Mouse (Mus musculus) kidney, postnatal 0 days (tissue): ENCODE results near the gene Fbxl16. TPM values are rescaled to one million over a fixed set of nuclear protein-coding genes. Genes with fewer than 3 reads are reported as not detected.
A peak's percentile ranks its signal among the peaks of the same experiment; 100 is the strongest.

Experiments
- ATAC-seq: fragments of 200-750 bp; cut with Nextera tagmentation; replicated peaks from 2 replicates; pipeline ENCODE4 v1.8.0; 2017; ENCODE audit warnings: low read depth, moderate number of reproducible peaks, moderate TSS enrichment, moderate library complexity; ENCODE audit not compliant: low FRiP score
- DNase-seq: peaks from one replicate; pipeline ENCODE4 v3.0.0-alpha.2; 2016; ENCODE audit warnings: low spot score
- H3K27ac ChIP-seq: fragments of 300-500 bp; sonication (generic); 2 replicates; pipeline ENCODE4 v1.5.1; 2014; ENCODE audit warnings: mild to moderate bottlenecking
- H3K27me3 ChIP-seq: fragments of 300-500 bp; sonication (generic); 2 replicates; pipeline ENCODE4 v1.6.1; 2014; ENCODE audit warnings: low read length, mixed read lengths; ENCODE audit not compliant: insufficient read depth
- H3K36me3 ChIP-seq: fragments of 300-500 bp; sonication (generic); 2 replicates; pipeline ENCODE4 v1.6.1; 2014; ENCODE audit warnings: low read length, mixed read lengths; ENCODE audit not compliant: insufficient read depth
- H3K4me1 ChIP-seq: fragments of 300-500 bp; sonication (generic); replicated peaks from 2 replicates; pipeline ENCODE4 v1.6.1; 2014; ENCODE audit warnings: antibody characterized with exemption, low read length, mixed read lengths; ENCODE audit not compliant: insufficient read depth
- H3K4me2 ChIP-seq: fragments of 300-500 bp; sonication (generic); 2 replicates; pipeline ENCODE4 v1.6.1; 2014; ENCODE audit warnings: mild to moderate bottlenecking, low read length, moderate library complexity, mixed read lengths
- H3K4me3 ChIP-seq: fragments of 300-500 bp; sonication (generic); replicated peaks from 2 replicates; pipeline ENCODE4 v1.5.1; 2014; ENCODE audit warnings: low read depth, low read length
- H3K9ac ChIP-seq: fragments of 300-500 bp; sonication (generic); 2 replicates; pipeline ENCODE4 v1.6.1; 2014; ENCODE audit warnings: low read depth, low read length
- H3K9me3 ChIP-seq: fragments of 300-500 bp; sonication (generic); replicated peaks from 2 replicates; pipeline ENCODE4 v1.6.1; 2016; ENCODE audit warnings: low read length, inconsistent platforms, mixed read lengths
- CTCF ChIP-seq: IDR thresholded peaks from 2 replicates; pipeline ENCODE4 v1.5.1; 2016; ENCODE audit warnings: antibody characterized with exemption, low read depth, mild to moderate bottlenecking, moderate library complexity
- WGBS: fragments of 180-500 bp; shearing (Covaris S2); extraction: QIAGEN DNeasy Blood & Tissue Kit; methylation state at CpG from one replicate; pipeline ENCODE4 v1.1.7; 2014; 5-methylcytosine and 5-hydroxymethylcytosine counted together
- polyA plus RNA-seq: library from polyadenylated mRNA; unstranded; fragments of >200 nt; fragmentation: Nextera tagmentation; extraction: Ambion mirVana; gene quantifications from 2 replicates; pipeline ENCODE4 v1.2.1, GENCODE M21; 2015

Gene Fbxl16
- polyA plus RNA-seq, 1 experiment from 2014 or later = 0.34 TPM

- Histone ChIP-seq H3K36me3 (no peaks in the 10 kb centered on the region), H3K4me2 (no peak overlapping the region), H3K9me3 (no peaks in the 10 kb centered on the region), H3K4me1 (peaks cover 37% of the 10 kb centered on the region), H3K27me3 (no peaks in the 10 kb centered on the region), H3K4me3 (no peak overlapping the region), H3K27ac (no peak overlapping the region), H3K9ac (no peak overlapping the region)
- 83% methylated on average over 13 of the region's 13 CpGs for WGBS
- no peak for ATAC-seq
- no peak for TF ChIP-seq CTCF
- no peak for DNase-seq
Measured at GRCm38 (mm10) chr17:25794197-25794596, 14.7 kb upstream of the Fbxl16 start.

GRCm38 (mm10) chr17:25794998-25795397 is 13.9 kb upstream of the Fbxl16 start:
- H3K4me3 ChIP-seq = no peak overlapping the region
- TF ChIP-seq CTCF = no peak
- peaks cover 37% of the 10 kb centered on the region for H3K4me1 ChIP-seq
- H3K27ac ChIP-seq = no peak overlapping the region
- no peaks in the 10 kb centered on the region for H3K27me3 ChIP-seq
- no peak for DNase-seq
- no peaks in the 10 kb centered on the region for H3K9me3 ChIP-seq
- peak overlapping the region; percentile 87 for H3K4me2 ChIP-seq
- H3K9ac ChIP-seq = no peak overlapping the region
- 85% methylated on average over 17 of the region's 17 CpGs for WGBS
- ATAC-seq = no peak
- H3K36me3 ChIP-seq = no peaks in the 10 kb centered on the region

GRCm38 (mm10) chr17:25795609-25796092 is 13.2 kb upstream of the Fbxl16 start, which contains the start of gene AC134908.4:
TSS of gene AC134908.4 (minus strand) at chr17:25795659.
- Histone ChIP-seq H3K27me3 (no peaks in the 10 kb centered on the region), H3K4me3 (peak within 1 kb of the TSS; percentile 78), H3K36me3 (no peaks in the 10 kb centered on the region), H3K4me1 (peaks cover 36% of the 10 kb centered on the region), H3K27ac (no peak within 1 kb of the TSS; the same call in 1 of the 2 replicates), H3K9ac (peak within 1 kb of the TSS; percentile 73), H3K4me2 (peak within 1 kb of the TSS; percentile 87), H3K9me3 (no peaks in the 10 kb centered on the region)
- DNase-seq (peak; percentile 27), ATAC-seq (no peak)
- TF ChIP-seq CTCF = no peak
- WGBS = 15% methylated on average over 6 of the region's 6 CpGs

GRCm38 (mm10) chr17:25796211-25796771 is 12.6 kb upstream of the Fbxl16 start:
- H3K4me3 ChIP-seq = peak overlapping the region; percentile 78
- TF ChIP-seq CTCF = no peak
- peak overlapping the region; percentile 87 for H3K4me2 ChIP-seq
- H3K27me3 ChIP-seq = no peaks in the 10 kb centered on the region
- no peak overlapping the region; the same call in 1 of the 2 replicates for H3K27ac ChIP-seq
- DNase-seq = no peak
- peaks cover 30% of the 10 kb centered on the region for H3K4me1 ChIP-seq
- 1% methylated on average over 37 of the region's 37 CpGs for WGBS
- ATAC-seq = peak; percentile 14; the same call in 1 of the 2 replicates
- no peaks in the 10 kb centered on the region for H3K9me3 ChIP-seq
- H3K9ac ChIP-seq = peak overlapping the region; percentile 73
- no peaks in the 10 kb centered on the region for H3K36me3 ChIP-seq

- no peaks in the 10 kb centered on the region for H3K9me3 ChIP-seq
- peak within 1 kb of the TSS; percentile 78 for H3K4me3 ChIP-seq
- no peak within 1 kb of the TSS; the same call in 1 of the 2 replicates for H3K27ac ChIP-seq
- H3K4me1 ChIP-seq = peaks cover 26% of the 10 kb centered on the region
- no peaks in the 10 kb centered on the region for H3K36me3 ChIP-seq
- H3K4me2 ChIP-seq = peak within 1 kb of the TSS; percentile 87
- H3K9ac ChIP-seq = peak within 1 kb of the TSS; percentile 73
- ATAC-seq (peak; percentile 65), DNase-seq (peak; percentile 94)
- TF ChIP-seq CTCF = no peak
- 1% methylated on average over 35 of the region's 35 CpGs for WGBS
- no peaks in the 10 kb centered on the region for H3K27me3 ChIP-seq
Measured at GRCm38 (mm10) chr17:25796951-25797369, 11.9 kb upstream of the Fbxl16 start, which contains the start of gene Metrn. TSS of gene Metrn (minus strand) at chr17:25797136.

- Histone ChIP-seq H3K9me3 (no peaks in the 10 kb centered on the region), H3K4me2 (no peak overlapping the region), H3K36me3 (no peaks in the 10 kb centered on the region), H3K4me3 (no peak overlapping the region), H3K9ac (no peak overlapping the region), H3K27ac (no peak overlapping the region), H3K27me3 (no peaks in the 10 kb centered on the region), H3K4me1 (0 out of 2 replicates have a peak, but pooled peaks cover 3% of the 10 kb centered on the region)
- no peak; the same call in 1 of the 2 replicates for ATAC-seq
- peak; percentile 90 for TF ChIP-seq CTCF
- 6% methylated on average over 6 of the region's 6 CpGs for WGBS
- DNase-seq = peak; percentile 93
Measured at GRCm38 (mm10) chr17:25801029-25801428, 7.9 kb upstream of the Fbxl16 start.
